Mouse (Mus musculus) cerebellum, adult 2 months (tissue): ENCODE measurements around the gene Trp53. TPM values are rescaled to one million over a fixed set of nuclear protein-coding genes. Genes with fewer than 3 reads are reported as not detected.

Experiments used
- DNase-seq, 2 experiments: peaks; one replicate each; pipeline ENCODE4 v3.0.0; 2021
- H3K27ac ChIP-seq: fragments of 200-500 bp; 2 replicates; pipeline ENCODE4 v1.5.1; 2012; ENCODE audit warnings: low read length, control low read depth, inconsistent platforms; ENCODE audit not compliant: insufficient read depth
- H3K27me3 ChIP-seq: fragments of 200-500 bp; 2 replicates; pipeline ENCODE4 v1.6.1; 2012; ENCODE audit warnings: inconsistent platforms, mild to moderate bottlenecking, low read length, moderate library complexity; ENCODE audit not compliant: control insufficient read depth, insufficient read depth
- H3K4me1 ChIP-seq: fragments of 200-500 bp; 2 replicates; pipeline ENCODE4 v1.6.1; 2011; ENCODE audit warnings: low read length; ENCODE audit not compliant: control insufficient read depth, insufficient read depth
- H3K4me3 ChIP-seq: fragments of 200-500 bp; replicated peaks from 2 replicates; pipeline ENCODE3; 2011; ENCODE audit warnings: mild to moderate bottlenecking, low read depth, low read length, control low read depth; ENCODE audit not compliant: insufficient read depth
- CTCF ChIP-seq: fragments of 200-500 bp; IDR thresholded peaks from 2 replicates; pipeline ENCODE4 v1.5.1; 2011; ENCODE audit warnings: low read depth, mild to moderate bottlenecking, control low read depth, low read length, moderate library complexity, borderline replicate concordance; ENCODE audit not compliant: insufficient read depth
- POLR2A ChIP-seq: fragments of 200-500 bp; IDR thresholded peaks from 2 replicates; pipeline ENCODE4 v1.6.1; 2011; ENCODE audit warnings: low read length, control low read depth, borderline replicate concordance; ENCODE audit not compliant: insufficient read depth
- WGBS: fragments of 180-500 bp; shearing (Covaris S2); methylation state at CpG from one replicate; pipeline ENCODE4 v1.1.7; 2018; 5-methylcytosine and 5-hydroxymethylcytosine counted together
- polyA plus RNA-seq: library from polyadenylated mRNA; depleted of rRNA; stranded (reverse); fragments of >200 nt; gene quantifications from 2 replicates; pipeline ENCODE4 v1.2.3, GENCODE M21; 2012

The Trp53 gene
- polyA plus RNA-seq, 1 experiment, result 34.7 TPM

- peak; percentile 79 for DNase-seq
- under 1% methylated on average over 44 of the region's 44 CpGs for WGBS
- TF ChIP-seq POLR2A (no peak), CTCF (peak; percentile 51; the same call in 1 of the 2 replicates)
- Histone ChIP-seq H3K27me3 (no peaks in the 10 kb centered on the region), H3K4me1 (peaks cover 2% of the 10 kb centered on the region), H3K27ac (no peak overlapping the region), H3K4me3 (peak overlapping the region; percentile 67)
Measured at GRCm38 (mm10) chr11:69546423-69547053, 33.6 kb upstream of the Trp53 start.

- 4% methylated on average over 15 of the region's 15 CpGs for WGBS
- TF ChIP-seq POLR2A (no peak), CTCF (peak; percentile 28; the same call in 1 of the 2 replicates)
- peak; percentile 24 to 46 for DNase-seq
- Histone ChIP-seq H3K27ac (no peak overlapping the region), H3K4me1 (peaks cover 2% of the 10 kb centered on the region), H3K27me3 (no peaks in the 10 kb centered on the region), H3K4me3 (peak overlapping the region; percentile 67)
Measured at GRCm38 (mm10) chr11:69547071-69547470, 33.1 kb upstream of the Trp53 start.

- TF ChIP-seq POLR2A (no peak), CTCF (no peak)
- no peak for DNase-seq
- no peak within 1 kb of the TSS for H3K27ac ChIP-seq
Measured at GRCm38 (mm10) chr11:69549060-69549656, 31.0 kb upstream of the Trp53 start, which contains the start of gene Dnah2. Gene Dnah2, minus strand, starts transcription at chr11:69549110.

DNA sequence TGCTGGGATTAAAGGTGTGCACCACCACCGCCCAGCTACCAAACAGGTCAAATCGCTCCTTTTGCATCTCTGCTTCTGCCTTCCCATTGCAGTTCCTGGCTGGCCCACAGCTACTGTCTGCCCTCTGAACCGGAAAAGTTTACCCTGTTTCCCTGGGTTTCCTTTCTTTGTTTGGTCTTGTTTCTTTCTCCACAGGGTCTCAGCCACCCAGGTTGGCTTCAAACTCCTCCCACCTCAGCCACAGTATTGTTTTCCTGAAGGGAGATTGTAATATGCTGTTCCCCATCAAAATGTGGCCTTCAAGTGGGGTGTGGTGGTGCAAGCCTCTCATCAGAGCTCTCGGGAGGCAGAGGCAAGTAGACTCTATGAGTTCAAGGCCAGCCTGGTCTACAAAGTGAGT, 28.8 kb upstream of the Trp53 start:
- TF ChIP-seq POLR2A, result no peak
- no peak for TF ChIP-seq CTCF
- Histone ChIP-seq H3K27me3 (no peaks in the 10 kb centered on the region), H3K27ac (no peak overlapping the region), H3K4me3 (no peak overlapping the region), H3K4me1 (no peaks in the 10 kb centered on the region; the same call in none of the 2 replicates)
- WGBS, result 62% methylated on average over 4 of the region's 4 CpGs
- DNase-seq, result no peak

More at GRCm38 (mm10) chr11:69549060-69549656, 31.0 kb upstream of the Trp53 start, which contains the start of gene Dnah2:
- H3K27me3 ChIP-seq, result no peaks in the 10 kb centered on the region
- peaks cover 2% of the 10 kb centered on the region for H3K4me1 ChIP-seq
- WGBS, result 41% methylated on average over 12 of the region's 12 CpGs
- H3K4me3 ChIP-seq, result no peak within 1 kb of the TSS

DNA sequence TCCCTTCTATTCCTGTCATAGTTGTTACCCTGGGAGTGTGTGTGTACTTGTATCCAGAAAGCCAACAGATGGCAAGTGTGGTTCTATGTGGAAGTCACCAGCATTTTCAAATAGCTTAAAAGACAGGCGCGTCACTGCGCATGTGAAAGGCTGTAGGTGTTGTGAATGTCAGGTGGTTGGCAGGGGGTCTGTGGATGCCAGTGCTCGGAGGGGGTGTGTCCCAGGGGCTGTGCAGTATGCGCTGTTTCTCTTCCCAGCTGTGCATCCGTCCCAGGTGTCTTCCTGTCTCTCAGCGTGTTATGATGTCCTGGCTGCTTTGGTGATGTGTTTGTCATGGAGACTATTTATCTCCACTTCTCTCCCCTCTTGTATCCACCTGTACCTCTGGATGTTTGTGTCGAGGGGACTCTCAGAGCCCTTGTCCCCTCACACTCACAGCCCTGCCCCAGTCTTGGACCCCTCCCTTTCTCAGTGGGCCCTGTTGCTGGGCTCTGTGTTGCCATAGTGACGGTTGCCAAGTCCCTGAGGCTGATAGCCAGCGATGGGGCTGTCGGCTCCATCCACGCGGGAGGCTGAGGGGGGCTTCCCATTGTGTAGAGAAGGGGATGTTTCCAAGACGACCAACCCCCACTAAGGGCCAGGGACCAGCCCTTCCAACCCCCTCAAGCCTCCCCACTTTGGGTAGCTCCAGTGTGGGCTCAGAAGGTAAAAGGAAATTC, 27.4 kb upstream of the Trp53 start:
- TF ChIP-seq POLR2A (no peak), CTCF (no peak)
- DNase-seq, result no peak
- Histone ChIP-seq H3K27ac (no peak overlapping the region), H3K27me3 (no peaks in the 10 kb centered on the region; the same call in 1 of the 2 replicates), H3K4me3 (no peak overlapping the region), H3K4me1 (no peaks in the 10 kb centered on the region; the same call in 1 of the 2 replicates)
- WGBS, result 9% methylated on average over 14 of the region's 14 CpGs

GRCm38 (mm10) chr11:69553341-69553721, 26.8 kb upstream of the Trp53 start:
- WGBS, result 26% methylated on average over 2 of the region's 2 CpGs
- no peak for DNase-seq
- Histone ChIP-seq H3K27me3 (no peaks in the 10 kb centered on the region; the same call in 1 of the 2 replicates), H3K4me3 (no peak overlapping the region), H3K27ac (no peak overlapping the region), H3K4me1 (no peaks in the 10 kb centered on the region; the same call in 1 of the 2 replicates)
- TF ChIP-seq POLR2A (no peak), CTCF (no peak)

- no peak for DNase-seq
- TF ChIP-seq CTCF (no peak), POLR2A (no peak)
- Histone ChIP-seq H3K27ac (no peak overlapping the region), H3K4me3 (no peak overlapping the region), H3K27me3 (no peaks in the 10 kb centered on the region; the same call in 1 of the 2 replicates), H3K4me1 (no peaks in the 10 kb centered on the region; the same call in 1 of the 2 replicates)
- 88% methylated on average over 5 of the region's 5 CpGs for WGBS
Measured at GRCm38 (mm10) chr11:69554539-69555140, 25.5 kb upstream of the Trp53 start.
